Mouse (Mus musculus) megakaryocyte-erythroid progenitor cell, adult 5-6 weeks (primary cell): Measurements from ENCODE around the gene Ifnz. TPM values are rescaled to one million over a fixed set of nuclear protein-coding genes. Genes with fewer than 3 reads are reported as not detected.

Source experiments
- total RNA-seq, 2 experiments: library from RNA; stranded (forward) in 1 of 2; stranded (reverse) in 1 of 2; fragments of 200-1000, 215-1000 nt in 1 of 2; fragments of >200 nt in 1 of 2; fragmentation: Nextera tagmentation in 1 of 2; gene quantifications; 2 replicates each; pipeline ENCODE4 v1.2.3; 2014 to 2017

Ifnz gene
- total RNA-seq, 2 experiments from 2014 or later: not detected

Other genes with a start within 250 kb of the Ifnz start
Only the 30 nearest of the 31 such genes appear.
- not detected in 2 replicates for gene Ifna14, start 210.3 kb upstream of the Ifnz start, total RNA-seq (2014; fragmentation: Nextera tagmentation)
- gene Ifna14, start 210.3 kb upstream of the Ifnz start, total RNA-seq (2017): not detected in 2 replicates
- gene Ifna9, start 189.7 kb upstream of the Ifnz start, total RNA-seq (2014; fragmentation: Nextera tagmentation): not detected in 2 replicates
- gene Ifna9, start 189.7 kb upstream of the Ifnz start, total RNA-seq (2017): not detected in 2 replicates
- not detected in 2 replicates for gene Ifna12, start 178.8 kb upstream of the Ifnz start, total RNA-seq (2014; fragmentation: Nextera tagmentation)
- gene Ifna12, start 178.8 kb upstream of the Ifnz start, total RNA-seq (2017): not detected in 2 replicates
- gene C87499, start 147.7 kb upstream of the Ifnz start, total RNA-seq (2014; fragmentation: Nextera tagmentation): not detected in 2 replicates
- gene C87499, start 147.7 kb upstream of the Ifnz start, total RNA-seq (2017): not detected in 2 replicates
- gene Ifna13, start 137.7 kb upstream of the Ifnz start, total RNA-seq (2014; fragmentation: Nextera tagmentation): not detected in 2 replicates
- gene Ifna13, start 137.7 kb upstream of the Ifnz start, total RNA-seq (2017): not detected in 2 replicates
- gene Ifna16, start 105.2 kb upstream of the Ifnz start, total RNA-seq (2014; fragmentation: Nextera tagmentation): not detected in 2 replicates
- not detected in 2 replicates for gene Ifna16, start 105.2 kb upstream of the Ifnz start, total RNA-seq (2017)
- gene Ifna2, start 98.2 kb upstream of the Ifnz start, total RNA-seq (2014; fragmentation: Nextera tagmentation): not detected in 2 replicates
- not detected in 2 replicates for gene Ifna2, start 98.2 kb upstream of the Ifnz start, total RNA-seq (2017)
- gene Ifnab, start 90.8 kb upstream of the Ifnz start, total RNA-seq (2014; fragmentation: Nextera tagmentation): not detected in 2 replicates
- not detected in 2 replicates for gene Ifnab, start 90.8 kb upstream of the Ifnz start, total RNA-seq (2017)
- not detected in 2 replicates for gene Gm26566, start 60.3 kb upstream of the Ifnz start, total RNA-seq (2014; fragmentation: Nextera tagmentation)
- 1.1 and 1.5 TPM in 2 replicates for gene Gm26566, start 60.3 kb upstream of the Ifnz start, total RNA-seq (2017)
- gene Klhl9, start 59.7 kb upstream of the Ifnz start, total RNA-seq (2014; fragmentation: Nextera tagmentation): 37.1 and 50.0 TPM in 2 replicates
- gene Klhl9, start 59.7 kb upstream of the Ifnz start, total RNA-seq (2017): 67.3 and 88.5 TPM in 2 replicates
- not detected in 2 replicates for gene Gm13271, start 27.3 kb upstream of the Ifnz start, total RNA-seq (2014; fragmentation: Nextera tagmentation)
- not detected in 2 replicates for gene Gm13271, start 27.3 kb upstream of the Ifnz start, total RNA-seq (2017)
- gene Gm13283, start 22.0 kb upstream of the Ifnz start, total RNA-seq (2014; fragmentation: Nextera tagmentation): not detected in 2 replicates
- gene Gm13283, start 22.0 kb upstream of the Ifnz start, total RNA-seq (2017): not detected in 2 replicates
- gene Gm13290, start 8.3 kb upstream of the Ifnz start, total RNA-seq (2014; fragmentation: Nextera tagmentation): not detected in 2 replicates
- not detected in 2 replicates for gene Gm13290, start 8.3 kb upstream of the Ifnz start, total RNA-seq (2017)
- gene Gm13289, start 5.2 kb upstream of the Ifnz start, total RNA-seq (2014; fragmentation: Nextera tagmentation): not detected in 2 replicates
- not detected in 2 replicates for gene Gm13289, start 5.2 kb upstream of the Ifnz start, total RNA-seq (2017)
- gene Gm13272, start 2.3 kb upstream of the Ifnz start, total RNA-seq (2014; fragmentation: Nextera tagmentation): not detected in 2 replicates
- not detected in 2 replicates for gene Gm13272, start 2.3 kb upstream of the Ifnz start, total RNA-seq (2017)
- gene Gm13276, start 3.6 kb downstream of the Ifnz start, total RNA-seq (2014; fragmentation: Nextera tagmentation): not detected in 2 replicates
- gene Gm13276, start 3.6 kb downstream of the Ifnz start, total RNA-seq (2017): 1.6 TPM in 1 of 2 replicates, not detected in the other
- gene Gm13277, start 6.5 kb downstream of the Ifnz start, total RNA-seq (2014; fragmentation: Nextera tagmentation): not detected in 2 replicates
- not detected in 2 replicates for gene Gm13277, start 6.5 kb downstream of the Ifnz start, total RNA-seq (2017)
- not detected in 2 replicates for gene Gm13278, start 9.4 kb downstream of the Ifnz start, total RNA-seq (2014; fragmentation: Nextera tagmentation)
- not detected in 2 replicates for gene Gm13278, start 9.4 kb downstream of the Ifnz start, total RNA-seq (2017)
- not detected in 2 replicates for gene Gm13275, start 12.4 kb downstream of the Ifnz start, total RNA-seq (2014; fragmentation: Nextera tagmentation)
- gene Gm13275, start 12.4 kb downstream of the Ifnz start, total RNA-seq (2017): not detected in 2 replicates
- not detected in 2 replicates for gene Gm13279, start 15.3 kb downstream of the Ifnz start, total RNA-seq (2014; fragmentation: Nextera tagmentation)
- not detected in 2 replicates for gene Gm13279, start 15.3 kb downstream of the Ifnz start, total RNA-seq (2017)
- not detected in 2 replicates for gene Gm13285, start 17.5 kb downstream of the Ifnz start, total RNA-seq (2014; fragmentation: Nextera tagmentation)
- gene Gm13285, start 17.5 kb downstream of the Ifnz start, total RNA-seq (2017): not detected in 2 replicates
- not detected in 2 replicates for gene Gm13287, start 21.1 kb downstream of the Ifnz start, total RNA-seq (2014; fragmentation: Nextera tagmentation)
- gene Gm13287, start 21.1 kb downstream of the Ifnz start, total RNA-seq (2017): not detected in 2 replicates
- gene Gm13288, start 23.4 kb downstream of the Ifnz start, total RNA-seq (2014; fragmentation: Nextera tagmentation): not detected in 2 replicates
- 1.2 TPM in 1 of 2 replicates, not detected in the other for gene Gm13288, start 23.4 kb downstream of the Ifnz start, total RNA-seq (2017)
- not detected in 2 replicates for gene Ifna7, start 34.1 kb downstream of the Ifnz start, total RNA-seq (2014; fragmentation: Nextera tagmentation)
- gene Ifna7, start 34.1 kb downstream of the Ifnz start, total RNA-seq (2017): not detected in 2 replicates
- not detected in 2 replicates for gene Ifna11, start 37.8 kb downstream of the Ifnz start, total RNA-seq (2014; fragmentation: Nextera tagmentation)
- not detected in 2 replicates for gene Ifna11, start 37.8 kb downstream of the Ifnz start, total RNA-seq (2017)
- gene Ifna6, start 45.3 kb downstream of the Ifnz start, total RNA-seq (2014; fragmentation: Nextera tagmentation): not detected in 2 replicates
- gene Ifna6, start 45.3 kb downstream of the Ifnz start, total RNA-seq (2017): not detected in 2 replicates
- gene Ifna5, start 53.4 kb downstream of the Ifnz start, total RNA-seq (2014; fragmentation: Nextera tagmentation): not detected in 2 replicates
- not detected in 2 replicates for gene Ifna5, start 53.4 kb downstream of the Ifnz start, total RNA-seq (2017)
- not detected in 2 replicates for gene Ifna4, start 59.7 kb downstream of the Ifnz start, total RNA-seq (2014; fragmentation: Nextera tagmentation)
- not detected in 2 replicates for gene Ifna4, start 59.7 kb downstream of the Ifnz start, total RNA-seq (2017)
- gene Ifna1, start 68.0 kb downstream of the Ifnz start, total RNA-seq (2014; fragmentation: Nextera tagmentation): not detected in 2 replicates
- gene Ifna1, start 68.0 kb downstream of the Ifnz start, total RNA-seq (2017): not detected in 2 replicates
- gene Ifne, start 98.1 kb downstream of the Ifnz start, total RNA-seq (2014; fragmentation: Nextera tagmentation): not detected in 2 replicates
- not detected in 2 replicates for gene Ifne, start 98.1 kb downstream of the Ifnz start, total RNA-seq (2017)